Mouse (Mus musculus): ENCODE results near the gene Arhgap32.

DNA sequence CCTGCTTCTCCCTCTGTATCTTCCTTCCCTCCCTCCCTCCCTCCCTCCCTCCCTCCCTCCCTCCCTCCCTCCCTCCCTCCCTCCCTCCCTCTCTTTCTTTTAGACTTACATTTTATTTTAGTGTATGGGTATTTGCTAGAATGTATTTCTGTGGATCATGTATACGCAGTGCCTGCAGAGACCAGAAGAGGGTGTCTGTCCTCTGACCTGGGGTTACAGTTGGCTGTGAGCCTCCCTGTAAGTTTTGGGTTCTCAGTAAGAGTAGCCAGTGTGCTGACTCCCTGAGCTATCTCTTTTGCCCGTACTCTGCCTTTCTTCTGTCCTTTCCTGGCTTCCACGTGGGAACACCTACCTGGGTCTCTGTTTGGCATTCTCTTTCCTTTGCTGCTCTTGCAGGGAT lies 27.1 kb upstream of the Arhgap32 start:
- TF ChIP-seq CTCF (IDR thresholded peaks at IDR 0.05; ENCODE audit: low read depth) (peak; percentile 45), EP300 (IDR thresholded peaks at IDR 0.05; ENCODE audit: low read depth) (no peak)

Measured in liver, embryonic 14.5 days (tissue).